Mouse (Mus musculus) layer of hippocampus, adult 6 months (tissue): ENCODE results near the gene Gm4737. TPM values are rescaled to one million over a fixed set of nuclear protein-coding genes. Genes with fewer than 3 reads are reported as not detected.

Experiments used
- long read RNA-seq, 2 experiments: library from polyadenylated mRNA; unstranded; transcript quantifications; one replicate each; pipeline ENCODE4 v2.0.0; 2019 to 2020
- polyA plus RNA-seq: library from polyadenylated mRNA; unstranded; fragments of <200 nt; fragmentation: Nextera tagmentation; gene quantifications from 2 replicates; pipeline ENCODE4 v1.2.3, GENCODE M21; 2021

The Gm4737 gene
- 0.85 and 1.4 TPM in 2 replicates for polyA plus RNA-seq
- long read RNA-seq, experiment 1, partial matches to known transcripts, result 0 of 1 reads
- long read RNA-seq, experiment 1, other reads (novel, unspliced or antisense), result 0 of 1 reads
- long read RNA-seq, experiment 2, result 0 reads

GRCm38 (mm10) chr16:46154832-46155231 lies at the start of gene Gm4737:
TSS of gene Gm4737 (minus strand) at chr16:46155077.

GRCm38 (mm10) chr16:46120020-46120419 lies 34.9 kb downstream of the Gm4737 start, which contains the start of gene Cd96:
TSS of gene Cd96 (minus strand) at chr16:46120251.

Other genes with a start within 250 kb of the Gm4737 start
- gene Phldb2, start 201.5 kb downstream of the Gm4737 start, polyA plus RNA-seq, result 1.0 TPM in 2 replicates
- 2.1 and 3.3 TPM in 2 replicates for gene Plcxd2, start 144.9 kb downstream of the Gm4737 start, polyA plus RNA-seq
- 0.14 TPM in 1 of 2 replicates, not detected in the other for gene Cd96, start 34.8 kb downstream of the Gm4737 start, polyA plus RNA-seq